Mouse (Mus musculus): Measurements from ENCODE around the gene Vav2.
A peak's percentile ranks its signal among the peaks of the same experiment; 100 is the strongest.

Vav2 gene

DNA sequence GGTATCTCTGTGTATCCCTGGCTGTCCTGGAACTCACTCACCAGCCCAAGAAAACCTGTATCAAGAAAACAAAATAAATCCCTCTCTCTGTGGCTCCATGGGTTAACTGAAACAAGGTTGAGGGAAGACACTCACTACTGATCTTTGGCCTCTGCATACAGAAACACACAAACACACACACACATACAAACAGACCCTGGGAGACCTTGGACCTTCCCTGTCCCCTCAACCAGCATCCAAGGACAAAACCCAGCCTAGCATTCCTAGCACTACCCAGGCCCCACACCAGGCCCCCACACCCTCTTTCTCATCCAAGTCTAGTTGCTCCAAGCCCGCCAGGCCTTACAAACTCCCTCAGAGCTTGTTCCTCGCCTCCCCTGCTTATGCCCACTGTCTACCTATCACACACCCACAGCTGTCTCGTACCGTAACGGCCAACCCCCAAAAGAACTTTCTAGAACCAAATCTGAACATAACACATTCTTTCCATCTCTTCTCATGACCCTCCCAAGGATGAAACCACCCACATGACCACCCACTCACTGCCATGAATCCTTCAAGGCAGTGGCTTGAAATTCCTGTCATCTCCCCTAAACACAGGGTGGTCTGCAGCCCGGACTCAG is 16.2 kb downstream of the Vav2 start:
- DNase-seq (ENCODE audit: low read depth, low spot score) = no peak

DNA sequence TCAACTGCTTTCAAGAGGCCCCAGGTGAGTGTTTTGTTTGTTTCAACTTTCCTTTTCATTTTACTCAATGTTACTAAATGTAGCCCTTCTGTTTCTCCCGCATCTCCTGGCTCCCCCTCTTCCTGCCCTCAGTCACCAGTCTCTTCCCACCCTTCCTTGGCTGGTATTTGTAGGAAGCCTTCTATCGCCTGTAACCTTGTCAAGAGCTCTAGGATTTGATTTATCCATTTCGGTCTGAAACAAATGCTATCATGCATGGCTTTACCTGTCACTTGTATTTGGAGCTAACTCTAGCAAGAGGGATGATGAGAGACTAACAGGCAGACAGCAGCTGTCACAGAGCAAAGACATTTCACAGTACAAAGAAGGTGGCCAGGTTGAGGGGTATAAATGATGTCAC is 18.6 kb downstream of the Vav2 start:
- DNase-seq (ENCODE audit: low read depth, low spot score) = no peak

DNA sequence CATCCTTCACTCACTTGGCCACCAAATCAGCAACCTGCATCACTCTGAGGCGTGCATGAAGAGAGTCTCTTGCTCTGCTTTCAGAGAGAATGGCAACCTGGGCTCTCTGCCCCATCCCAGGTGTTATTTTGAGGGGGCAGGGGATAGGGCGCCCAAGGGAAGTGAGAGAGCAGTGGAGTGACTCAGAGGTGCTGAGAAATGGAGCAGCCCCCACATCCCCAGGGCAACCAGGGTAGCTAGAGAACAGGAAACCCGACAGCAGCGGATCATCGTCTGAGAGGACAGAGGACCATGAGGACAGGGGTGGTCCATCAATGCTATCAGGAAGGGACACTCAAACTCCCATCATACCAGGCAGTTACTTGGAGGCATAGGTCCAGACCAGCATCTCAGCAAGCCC is 19.9 kb downstream of the Vav2 start:
- no peak for DNase-seq (ENCODE audit: low read depth, low spot score)

DNA sequence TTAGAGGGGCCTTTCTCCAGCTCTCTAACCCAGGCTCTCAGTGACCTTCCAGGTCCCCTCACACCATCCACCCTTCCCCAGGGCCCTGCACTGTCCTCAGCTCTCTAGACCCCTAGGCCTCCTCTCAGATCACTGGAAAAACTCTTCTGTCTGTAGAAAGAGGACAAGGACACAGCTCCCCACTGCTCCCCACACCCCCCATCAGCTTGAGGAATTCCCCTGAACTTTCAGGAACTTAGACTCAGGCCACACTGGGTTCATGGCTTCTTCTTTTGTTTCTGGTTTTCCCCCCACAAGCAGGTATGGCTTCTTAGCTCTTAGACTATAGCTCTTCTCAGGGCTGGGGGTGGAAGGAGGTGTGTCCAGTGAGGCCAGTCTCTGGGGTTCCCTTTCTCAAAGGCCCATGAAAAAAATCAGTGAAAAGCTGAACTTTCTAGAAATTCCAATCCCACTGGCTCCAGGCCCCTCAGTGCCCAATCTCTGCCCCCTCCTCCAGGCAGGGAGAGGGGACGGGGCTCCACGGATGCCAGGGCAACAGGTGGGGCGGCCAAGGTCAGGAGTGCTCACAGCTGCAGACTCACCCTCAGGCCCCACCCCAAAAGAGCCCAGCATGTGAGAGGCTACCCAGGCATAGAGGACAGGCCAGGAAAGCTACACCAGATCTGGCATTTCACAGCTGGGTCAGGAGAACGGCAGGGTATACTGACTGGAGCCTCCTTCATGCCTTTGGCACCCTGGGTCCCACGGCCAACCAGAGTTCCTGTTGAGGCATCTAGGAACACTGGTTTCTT is 21.5 kb downstream of the Vav2 start:
- no peak for DNase-seq (ENCODE audit: low read depth, low spot score)

DNA sequence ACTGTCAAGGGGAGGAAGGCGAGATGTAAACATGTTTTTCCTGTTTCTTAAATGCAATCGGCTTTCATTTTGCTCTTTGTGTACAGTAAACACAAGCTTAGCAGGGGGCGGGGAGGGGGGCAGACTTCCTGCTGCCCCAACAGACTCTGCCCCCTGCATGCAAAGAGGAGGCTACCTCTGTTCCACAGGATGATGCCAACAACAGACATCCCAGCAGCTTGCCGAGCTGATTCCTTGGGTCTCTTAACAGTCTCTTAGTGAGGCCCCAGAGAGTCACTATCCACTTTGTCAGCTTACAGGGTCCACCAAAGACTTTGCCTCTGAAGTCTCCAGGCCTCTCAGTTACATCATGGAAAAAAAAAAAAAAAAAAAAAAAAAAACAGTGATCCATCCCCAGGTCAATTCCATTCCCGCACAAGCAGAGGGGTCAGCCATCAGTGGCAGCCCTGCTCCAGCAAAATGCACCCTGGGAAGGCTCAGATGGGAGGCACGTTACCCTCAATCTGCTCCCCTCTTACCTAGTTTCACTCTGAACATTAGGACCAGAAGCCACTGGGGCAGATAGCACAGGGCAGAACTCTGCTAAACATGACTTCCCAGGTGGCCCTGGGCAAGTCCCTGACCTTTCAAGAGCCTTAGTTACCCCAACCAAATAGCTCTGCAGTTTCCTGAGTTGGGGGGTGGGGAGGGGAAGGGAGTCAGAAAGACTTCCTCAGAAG is 22.3 kb downstream of the Vav2 start:
- DNase-seq (ENCODE audit: low read depth, low spot score) = no peak

DNA sequence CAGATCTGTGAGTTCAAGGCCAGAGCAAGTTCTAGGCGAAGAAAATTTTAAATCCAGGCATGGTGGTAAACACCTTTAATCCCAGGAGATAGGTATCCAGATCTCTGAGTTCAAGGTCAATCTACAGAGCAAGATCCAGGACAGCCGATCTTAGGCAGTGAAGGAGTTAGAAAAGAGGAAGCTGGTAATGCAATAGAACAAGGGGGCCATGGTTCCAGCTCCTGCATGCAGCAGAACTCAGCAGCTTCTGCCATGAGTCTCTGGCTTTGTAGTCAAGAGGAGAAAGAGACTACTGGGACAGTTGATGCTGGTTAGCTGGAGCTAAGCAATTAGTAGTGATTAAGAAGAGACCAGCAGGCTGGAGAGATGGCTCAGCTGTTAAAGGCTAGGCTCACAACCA is 25.3 kb downstream of the Vav2 start:
- DNase-seq (ENCODE audit: low read depth, low spot score) = no peak

DNA sequence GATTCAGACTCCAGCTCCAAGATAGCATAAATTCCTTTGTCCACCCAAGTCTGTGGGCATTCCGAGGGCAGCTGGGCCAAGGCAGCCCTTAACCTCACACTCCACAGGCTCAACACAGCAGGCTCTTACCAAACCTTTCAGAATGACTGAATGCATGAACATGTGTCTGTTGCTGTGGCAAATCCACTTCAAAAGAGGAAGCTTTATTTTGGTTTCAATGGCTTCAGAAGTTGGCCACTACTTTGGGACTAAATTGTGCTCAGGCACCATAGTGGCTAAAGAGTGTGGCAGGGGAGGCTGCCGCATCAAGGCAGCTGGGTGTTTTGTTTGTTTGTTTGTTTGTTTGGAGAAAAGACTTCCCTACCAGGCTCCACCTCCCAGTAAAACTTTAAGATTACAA is 26.8 kb downstream of the Vav2 start:
- no peak for DNase-seq (ENCODE audit: low read depth, low spot score)

DNA sequence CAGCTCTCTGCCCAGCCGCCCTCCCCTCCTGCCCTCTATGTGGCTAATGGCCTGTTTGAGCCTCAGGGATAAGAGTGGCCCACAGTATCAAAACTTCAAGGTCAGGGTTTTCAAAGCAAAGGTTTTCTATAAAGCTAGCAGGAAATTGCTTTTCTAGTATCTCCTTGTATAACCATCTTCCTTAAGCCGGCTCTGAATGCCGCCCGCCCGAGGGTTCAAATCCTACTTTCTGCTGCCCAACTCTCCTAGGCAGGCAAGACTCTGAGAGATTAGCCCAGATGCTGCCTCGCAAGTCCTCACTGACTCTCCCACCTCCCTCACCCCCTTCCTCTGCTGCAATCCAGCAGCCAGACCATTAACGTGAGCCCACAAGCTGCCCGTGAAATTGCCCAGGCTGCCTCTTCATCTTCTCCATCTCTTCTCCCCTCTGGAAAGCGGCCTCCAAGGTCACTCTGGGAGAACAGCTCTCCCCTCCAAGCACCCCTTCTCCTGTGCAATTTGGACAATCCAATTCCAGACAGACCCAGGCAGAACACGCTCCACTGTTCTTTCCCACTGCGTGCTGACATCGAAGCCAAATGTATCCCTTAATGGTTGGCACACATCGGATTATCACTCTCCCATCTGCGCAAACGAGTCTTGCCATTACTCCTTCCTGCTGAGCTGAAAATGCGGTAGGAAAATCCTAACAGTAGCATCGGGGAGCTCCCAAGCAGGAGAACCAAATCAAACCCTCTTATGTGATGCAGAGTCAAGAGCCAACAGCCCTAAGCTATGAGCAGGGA is 30.0 kb downstream of the Vav2 start:
- DNase-seq (ENCODE audit: low read depth, low spot score) = no peak

DNA sequence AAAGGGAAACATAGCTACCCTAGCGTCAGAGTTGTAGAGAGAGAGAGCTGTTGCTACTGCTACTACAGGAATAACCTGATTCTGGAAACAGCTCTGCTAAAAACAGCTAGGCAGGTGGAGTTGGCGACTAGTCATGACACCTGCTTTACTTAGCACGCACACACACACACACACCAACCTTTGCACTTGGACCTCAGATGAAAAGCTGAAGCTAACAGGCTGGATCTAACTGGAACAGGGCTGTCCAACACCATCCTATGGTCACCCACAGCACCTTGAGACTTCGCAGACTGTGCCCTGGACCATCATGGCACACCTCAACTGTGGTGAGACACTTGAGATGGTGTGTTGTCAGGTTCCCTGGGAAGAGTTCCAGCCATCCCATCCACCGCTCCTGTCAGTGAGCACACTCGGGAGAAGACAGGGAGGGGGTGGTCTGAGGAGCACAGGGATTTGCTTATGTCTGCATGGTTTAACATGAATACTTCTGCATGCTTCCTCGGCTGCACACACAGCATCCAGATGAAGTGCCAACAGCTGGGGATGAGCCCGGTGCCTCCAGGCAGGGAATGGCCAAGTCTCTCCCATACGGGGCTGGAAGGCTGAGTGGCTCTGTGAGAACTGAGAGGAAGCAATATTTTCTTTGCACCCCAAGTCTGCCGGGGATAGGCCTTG is 32.5 kb downstream of the Vav2 start:
- no peak for DNase-seq (ENCODE audit: low read depth, low spot score)

DNA sequence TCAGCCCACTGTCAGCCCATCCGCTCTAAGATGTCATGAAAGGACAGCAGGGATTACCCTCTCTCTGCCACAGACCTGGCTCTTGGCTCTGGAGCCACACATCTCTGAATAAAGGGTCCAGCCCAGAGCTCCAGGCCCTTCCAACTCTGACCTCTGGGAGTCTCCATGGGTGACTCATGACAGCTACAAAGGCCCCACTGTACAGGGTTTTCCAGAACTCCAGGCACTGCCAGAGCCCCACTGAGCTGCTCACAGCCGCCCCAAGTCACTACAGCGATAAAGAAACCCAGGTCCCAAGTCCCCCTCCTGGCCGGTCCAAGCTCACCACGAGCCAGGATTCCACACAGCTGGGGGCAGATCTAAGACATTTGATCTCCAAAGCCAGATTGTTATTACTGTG is 34.6 kb downstream of the Vav2 start:
- peak; percentile 25 for DNase-seq (ENCODE audit: low read depth, low spot score)

DNA sequence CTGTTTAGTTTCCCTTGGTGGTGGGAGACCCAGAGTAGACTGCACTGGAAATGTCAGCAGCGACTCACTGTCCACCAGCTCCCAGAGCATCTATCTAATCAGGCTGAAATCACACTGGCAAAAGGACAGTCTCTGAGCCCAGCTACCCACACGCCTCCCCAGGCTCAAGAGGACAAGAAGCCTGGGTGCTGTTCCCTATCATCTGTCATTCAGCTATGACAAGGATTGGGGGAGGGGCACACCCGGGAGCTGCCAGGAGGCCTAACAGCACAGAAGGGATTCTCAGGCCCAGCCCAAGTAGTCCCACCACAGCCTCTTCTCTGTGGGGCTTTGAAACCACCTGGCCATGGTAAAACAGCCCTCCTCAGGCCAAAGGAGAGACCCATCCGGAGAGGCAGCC is 36.1 kb downstream of the Vav2 start:
- DNase-seq (ENCODE audit: low read depth, low spot score) = no peak

DNA sequence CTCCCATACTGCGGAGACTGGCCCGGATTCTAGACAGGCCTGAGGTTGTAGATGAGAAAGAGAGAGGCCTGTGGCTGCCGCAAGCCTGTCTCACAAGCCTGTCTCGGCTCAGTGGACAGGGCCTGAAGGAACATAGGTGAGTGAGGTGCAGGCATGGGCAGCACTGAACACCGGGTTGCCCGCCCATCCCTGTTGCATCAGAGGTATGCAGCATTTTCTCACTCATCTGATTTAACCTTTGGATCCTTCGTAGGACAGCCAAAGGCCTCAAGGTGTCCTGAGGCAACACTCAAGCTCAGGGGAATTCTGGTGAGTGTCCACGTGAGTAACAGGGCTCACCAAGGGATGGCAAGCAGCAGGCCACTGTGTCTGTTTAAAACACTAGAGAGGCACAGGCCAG is 36.5 kb downstream of the Vav2 start:
- no peak for DNase-seq (ENCODE audit: low read depth, low spot score)

DNA sequence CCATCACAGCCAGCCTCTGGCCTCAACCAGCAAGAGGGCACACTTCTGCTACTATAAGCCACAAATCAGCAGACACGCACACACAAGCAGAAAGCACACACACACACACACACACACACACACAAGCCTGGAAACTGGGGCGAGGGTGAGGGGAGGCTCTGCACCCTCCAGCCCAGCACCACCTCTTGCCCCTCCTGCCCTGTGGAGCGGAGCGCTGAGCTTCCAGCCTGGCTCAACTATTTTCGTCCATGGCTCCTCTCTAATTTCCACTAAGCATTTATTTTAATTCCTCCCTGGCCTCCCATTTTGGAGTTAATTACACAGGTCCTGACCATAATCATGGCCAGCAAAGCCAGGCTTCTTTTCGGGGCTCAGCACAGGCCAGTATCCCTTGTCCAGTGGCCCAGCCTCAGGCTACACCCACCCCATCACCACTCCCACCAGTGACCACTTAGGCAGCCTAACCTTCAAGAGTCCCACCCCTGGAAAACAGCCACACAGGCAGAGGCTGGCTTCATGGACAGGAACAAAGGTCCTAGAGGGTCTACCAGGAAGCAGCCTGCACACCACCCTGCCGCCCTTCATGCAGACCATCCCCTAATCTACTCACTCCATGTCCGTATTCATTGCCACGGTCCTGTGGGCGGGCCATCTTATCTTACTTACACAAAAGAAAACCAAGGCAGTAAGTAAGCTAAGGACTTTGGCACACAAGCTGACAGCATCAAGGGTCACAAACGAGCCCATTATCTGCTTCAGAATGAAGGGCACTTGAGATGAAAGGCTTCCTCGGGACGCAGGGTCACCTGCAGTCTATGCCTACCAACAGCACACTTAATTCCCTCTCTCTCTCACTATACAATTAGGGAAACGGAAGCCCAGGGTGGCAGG is 37.3 kb downstream of the Vav2 start:
- DNase-seq (ENCODE audit: low read depth, low spot score) = no peak

DNA sequence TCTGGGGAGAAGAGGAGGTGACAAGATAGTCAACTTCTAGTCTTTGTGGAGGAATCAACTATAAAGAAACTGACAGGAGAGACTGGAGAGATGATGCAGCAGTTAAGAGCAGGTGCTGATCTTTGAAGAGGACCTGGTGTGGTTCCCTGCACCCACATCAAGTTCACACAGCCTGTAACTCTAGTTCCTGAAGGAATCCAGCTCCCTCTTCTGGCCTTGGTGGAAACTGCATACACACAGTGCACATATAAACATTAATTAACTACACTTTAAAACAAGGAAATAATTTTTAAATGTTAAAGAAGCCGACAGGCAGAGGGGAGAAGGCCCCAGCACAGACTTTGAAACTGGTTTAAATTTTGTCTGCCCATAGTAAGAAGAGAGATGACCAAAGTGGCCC is 39.6 kb downstream of the Vav2 start:
- no peak for DNase-seq (ENCODE audit: low read depth, low spot score)

DNA sequence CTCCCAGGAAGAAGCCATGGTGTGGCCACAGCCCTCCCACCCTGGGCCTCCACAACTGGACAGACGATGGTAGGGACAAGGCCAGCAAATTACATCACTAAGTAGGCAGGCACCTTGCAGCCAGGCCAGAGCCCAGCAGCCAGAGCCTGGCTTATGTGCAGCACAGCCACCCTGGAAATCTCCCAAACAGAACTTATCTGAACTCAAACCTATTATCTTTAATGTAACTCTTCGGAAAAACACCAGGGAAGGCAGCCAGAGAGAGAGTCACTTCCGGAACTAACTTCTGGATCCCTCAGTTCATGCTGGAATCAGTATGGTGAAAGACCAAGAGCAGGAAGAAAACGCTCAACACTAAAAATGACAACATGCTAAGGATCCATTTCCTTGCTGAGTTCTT is 45.1 kb downstream of the Vav2 start:
- DNase-seq (ENCODE audit: low read depth, low spot score) = no peak

DNA sequence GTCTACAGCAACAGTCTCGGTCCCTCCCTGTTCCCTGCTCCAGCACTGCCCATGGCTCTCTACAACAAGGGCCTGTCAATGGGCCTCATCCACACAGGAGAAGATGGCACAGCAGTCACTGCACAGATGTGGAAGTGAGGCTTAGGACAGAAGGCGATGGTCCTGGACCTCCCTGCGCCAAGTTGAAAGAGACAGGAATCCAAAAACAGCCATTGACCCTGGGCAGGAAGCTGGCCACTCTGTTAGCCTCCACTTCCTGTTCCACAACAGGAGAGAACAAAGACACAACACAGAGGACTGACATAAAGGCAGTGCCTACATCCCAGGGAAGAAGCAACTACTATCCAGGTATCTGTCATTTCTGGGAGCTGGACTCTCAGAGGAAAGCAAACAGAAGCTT is 45.6 kb downstream of the Vav2 start:
- DNase-seq (ENCODE audit: low read depth, low spot score) = no peak

DNA sequence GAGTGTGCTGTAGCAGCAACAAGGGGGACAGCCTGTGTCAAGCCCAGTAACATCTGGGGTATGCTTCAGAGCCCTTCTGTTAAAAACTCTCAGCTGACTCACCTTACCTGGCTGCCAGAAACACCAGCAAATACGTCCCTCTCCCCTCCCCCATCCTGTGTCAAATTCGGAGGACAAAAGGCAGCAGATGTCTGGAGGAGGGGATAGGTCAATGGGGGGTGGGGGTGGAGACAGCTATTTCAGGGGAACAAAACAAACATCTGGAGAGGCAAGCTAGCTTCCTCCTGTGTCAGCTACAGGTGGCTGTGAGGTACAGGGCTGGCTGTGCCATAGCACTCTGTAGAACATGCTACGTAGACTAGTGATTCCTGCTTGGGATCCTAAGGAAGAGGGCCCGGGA is 49.0 kb downstream of the Vav2 start:
- DNase-seq (ENCODE audit: low read depth, low spot score) = no peak

DNA sequence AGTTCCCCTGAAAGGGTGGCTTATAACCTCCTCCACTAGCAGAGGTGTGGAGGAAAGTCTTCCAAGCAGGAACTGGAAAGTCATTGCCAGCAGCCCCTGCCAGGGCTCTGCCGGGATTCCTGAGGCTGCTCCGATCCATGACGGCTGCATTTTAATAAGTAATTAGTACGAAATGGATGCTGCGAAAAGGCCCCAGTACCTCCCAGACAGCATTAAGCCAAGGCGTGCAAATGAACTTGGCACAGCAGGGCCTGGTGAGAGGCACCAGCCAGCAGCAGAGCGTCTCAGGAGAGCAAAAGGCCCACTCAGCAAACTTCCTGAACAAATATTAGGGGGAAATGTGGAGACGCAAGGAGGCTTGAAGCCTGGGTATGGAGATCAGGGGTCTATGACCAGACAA is 49.7 kb downstream of the Vav2 start:
- DNase-seq (ENCODE audit: low read depth, low spot score) = no peak

DNA sequence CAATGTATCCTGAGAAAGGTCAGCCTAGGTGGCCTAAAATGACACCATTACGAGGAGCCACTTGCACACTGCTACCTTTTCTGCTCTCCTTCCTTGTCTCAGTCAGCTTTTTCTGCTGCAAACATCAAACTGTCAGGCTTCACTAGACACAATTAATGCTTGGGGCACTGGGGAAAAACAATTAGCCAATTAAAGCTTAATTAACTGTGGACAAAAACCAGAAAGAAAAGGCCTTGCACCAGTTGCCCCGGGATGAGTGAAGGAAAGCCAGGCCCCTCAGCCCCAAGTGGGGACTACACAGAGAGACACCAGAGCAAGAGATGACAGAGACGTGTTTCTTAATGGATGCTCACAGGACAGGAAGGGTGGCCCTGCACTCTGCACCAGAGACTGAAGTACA is 51.7 kb downstream of the Vav2 start:
- DNase-seq (ENCODE audit: low read depth, low spot score) = no peak

DNA sequence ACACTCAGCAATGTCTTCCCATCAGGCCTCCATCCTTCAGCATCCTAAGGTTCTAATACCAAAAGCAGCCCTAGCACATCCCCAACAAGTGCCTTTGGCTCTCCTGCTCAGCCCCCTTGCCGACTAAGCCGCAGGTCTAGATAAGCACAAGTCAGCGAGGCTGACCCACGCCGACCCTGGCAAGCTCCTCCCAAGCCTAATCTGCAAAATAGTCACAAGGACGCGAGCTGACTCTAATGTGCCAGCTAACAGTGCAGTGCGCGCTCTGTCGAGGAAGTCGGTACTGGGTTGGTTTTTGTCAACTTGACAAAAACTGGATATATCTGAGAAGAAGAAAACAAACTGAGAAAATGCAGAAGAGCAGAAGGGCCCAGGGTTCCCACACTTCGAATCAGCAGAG is 53.5 kb downstream of the Vav2 start:
- no peak for DNase-seq (ENCODE audit: low read depth, low spot score)

DNA sequence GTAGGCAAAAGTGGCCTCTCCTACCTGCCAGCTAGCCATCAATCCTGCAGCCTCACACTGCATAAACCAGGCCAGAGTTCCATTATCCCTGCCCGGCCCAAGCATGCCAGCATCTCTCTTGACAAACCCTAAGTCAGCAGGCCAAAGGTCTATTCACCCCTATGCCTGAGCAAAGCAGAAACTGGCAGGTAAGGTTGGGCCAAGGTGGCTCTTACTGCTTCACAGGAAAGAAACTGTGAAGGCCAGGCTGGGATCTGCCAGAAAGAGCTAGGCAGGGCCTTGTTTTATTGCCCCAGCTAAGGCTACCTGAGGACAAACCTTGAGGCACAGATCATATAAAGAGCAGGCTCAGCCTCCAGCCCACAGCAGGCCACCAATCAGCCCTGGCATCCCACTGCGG is 55.4 kb downstream of the Vav2 start:
- DNase-seq (ENCODE audit: low read depth, low spot score) = no peak

Measured in skeletal muscle tissue, adult 2 months (tissue).